Mouse (Mus musculus) left cerebral cortex, adult 18-20 months (tissue): ENCODE results near the gene Gm10378. TPM values are rescaled to one million over a fixed set of nuclear protein-coding genes. Genes with fewer than 3 reads are reported as not detected.
"Not testable (repeated sequence)": the region's sequence is repeated elsewhere in the genome, so short reads cannot be mapped to it uniquely, and the experiment has no call there.

Experiments used
- DNase-seq, 2 experiments: peaks; one replicate each; pipeline ENCODE4 v3.0.0; 2021 to 2022; ENCODE audit warnings: low spot score in 2 of 2, mixed read lengths in 1 of 2
- long read RNA-seq, 2 experiments: library from polyadenylated mRNA; stranded (forward); transcript quantifications; one replicate each; pipeline ENCODE4 v2.0.0; 2021
- microRNA-seq, 2 experiments: library from miRNA; unstranded; fragments of <30 nt; microRNA quantifications; one replicate each; pipeline ENCODE4 v1.2.0; 2021
- total RNA-seq, 2 experiments: library from RNA; stranded (reverse); gene quantifications; 2 replicates each; pipeline ENCODE4 v1.2.3; 2021

The Gm10378 gene
- total RNA-seq = under 1 TPM in 1 of 2 experiments, not detected in 1; 0.98 TPM
- long read RNA-seq, experiment 1 = 0 reads
- long read RNA-seq, experiment 2, partial matches to known transcripts = 0 of 1 reads
- long read RNA-seq, experiment 2, other reads (novel, unspliced or antisense) = 1 of 1 reads

DNA sequence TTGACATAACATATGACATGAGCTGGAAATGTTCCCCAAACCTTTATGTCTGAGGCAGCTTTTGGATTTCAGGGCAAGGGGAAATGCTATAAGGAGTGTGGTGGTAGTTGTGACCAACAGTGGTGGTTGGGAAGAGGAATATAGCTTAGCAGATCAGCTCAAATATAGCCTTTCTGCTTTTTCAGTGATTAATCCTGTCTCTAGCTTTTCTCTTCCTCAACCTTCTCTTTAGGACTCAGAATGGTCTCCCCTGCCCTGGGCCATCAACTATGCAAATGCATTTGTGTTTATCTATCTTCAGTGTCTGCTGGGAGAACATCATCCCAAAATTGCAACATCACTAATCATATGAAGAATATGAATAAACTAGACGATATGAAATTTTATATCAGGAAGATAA, at the start of gene Gm10378:
TSS of gene Gm10378 (plus strand) at position 301 of the 400 bp plus-strand sequence.
- not testable (repeated sequence) for DNase-seq

- DNase-seq = not testable (repeated sequence)
Observed at GRCm38 (mm10) chr14:42641817-42642216, 13.9 kb upstream of the Gm10378 start, which contains the start of gene Gm3633. Gene Gm3633, minus strand, starts transcription at chr14:42641917.

Small RNAs within 50 kb of the gene (microRNA-seq; reads per million reads assigned to microRNA genes)
- 0 reads per million in 2 experiments for gene Gm23620
- 0 reads per million in 2 experiments for gene Gm25228

Other genes starting within 250 kb of the Gm10378 start
- not detected for gene Gm8005, start 216.3 kb upstream of the Gm10378 start, total RNA-seq
- not detected for gene Gm8011, start 192.1 kb upstream of the Gm10378 start, total RNA-seq
- not detected for gene Gm8020, start 153.6 kb upstream of the Gm10378 start, total RNA-seq
- not detected for gene Gm8024, start 131.7 kb upstream of the Gm10378 start, total RNA-seq
- not detected for gene Gm17124, start 56.1 kb upstream of the Gm10378 start, total RNA-seq
- not detected for gene Gm3633, start 14.0 kb upstream of the Gm10378 start, total RNA-seq
- gene Gm3015, start 112.9 kb downstream of the Gm10378 start, total RNA-seq = not detected
- not detected for gene Gm10377, start 142.0 kb downstream of the Gm10378 start, total RNA-seq
- gene Gm21977, start 197.5 kb downstream of the Gm10378 start, total RNA-seq = not detected